11 mouse cellular contexts compared by ENCODE assay signal in the genomic region with DNA sequence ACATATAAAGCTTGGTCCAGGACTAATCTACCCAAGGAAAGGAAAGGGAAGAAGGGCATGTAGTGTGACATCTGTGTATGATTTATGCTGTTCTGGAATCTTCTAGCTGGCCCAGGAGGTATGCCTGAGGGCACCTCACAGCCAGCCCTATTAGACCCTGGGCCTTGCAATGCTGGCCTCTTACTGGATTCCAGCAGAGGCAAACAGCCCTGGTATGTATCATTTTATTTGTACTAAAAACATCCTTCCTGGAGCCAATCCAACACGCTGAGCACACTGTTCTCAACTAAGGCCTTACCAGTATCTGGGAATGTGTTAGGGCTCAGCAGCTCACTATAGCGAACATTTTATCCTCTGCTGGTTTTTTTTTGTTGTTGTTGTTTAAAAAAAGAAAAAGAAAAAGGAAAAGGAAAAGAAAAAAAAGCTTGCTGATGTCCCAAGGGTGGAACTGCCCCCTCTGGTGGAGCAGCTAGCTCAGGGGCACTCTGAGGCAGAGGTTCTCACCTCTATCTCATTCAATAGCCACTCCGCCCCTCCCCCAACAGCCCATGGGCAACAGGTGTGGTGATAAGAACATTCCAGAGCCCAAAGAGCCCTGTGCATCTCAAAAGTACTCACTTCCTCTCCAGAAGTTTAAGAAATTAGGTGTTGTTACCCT.
A peak's percentile ranks its signal among the peaks of the same experiment; 100 is the strongest.
DNase-seq lines count a peak whose midpoint lies in the region; ATAC-seq and TF ChIP-seq lines count a peak whose summit lies in the region.
"Had no signal": no experiment of that assay in that cellular context is flagged by ENCODE, and none has a peak within 500 bp of the region (broad histone marks: within the 10 kb centered on the region; RNA-seq: fewer than 3 reads in every experiment).

No protein-coding gene starts in this region.

- no peaks in the 10 kb centered on the region for H3K27me3 ChIP-seq in MEL (ENCODE audit: control insufficient read depth in 1 of 2, insufficient read depth in 2 of 2, low read length in 2 of 2)
- no peaks in the 10 kb centered on the region for H3K27me3 ChIP-seq in intestine, postnatal 0 days (replicated peaks; ENCODE audit: control insufficient read depth, insufficient read depth, low read length)
- H3K27me3 ChIP-seq in lung, embryonic 16.5 days (ENCODE audit: control insufficient read depth, insufficient read depth, low read depth, low read length): no peaks in the 10 kb centered on the region
- H3K27me3 ChIP-seq: neural tube, embryonic 12.5 days had no signal

- no peak for ATAC-seq in intestine, postnatal 0 days
- peak; percentile 35; the same call in 1 of the 2 replicates for ATAC-seq in lung, embryonic 16.5 days (ENCODE audit: low read depth)
- ATAC-seq in erythroid progenitor cell, adult 5-6 weeks (replicated peaks; ENCODE audit: low FRiP score, poor library complexity, severe bottlenecking): no peak

- H3K4me1 ChIP-seq in MEL (ENCODE audit: control insufficient read depth in 1 of 2, insufficient read depth in 2 of 2, low read length in 2 of 2): peaks cover 6 to 13% of the 10 kb centered on the region in 2 experiments; a peak in 3 of 4 replicates
- peaks cover 52% of the 10 kb centered on the region for H3K4me1 ChIP-seq in intestine, postnatal 0 days (replicated peaks; ENCODE audit: control insufficient read depth, insufficient read depth, low read length)
- H3K4me1 ChIP-seq in lung, embryonic 16.5 days (replicated peaks; ENCODE audit: control insufficient read depth, insufficient read depth, low read length): peaks cover 67% of the 10 kb centered on the region

- peak; percentile 41 for TF ChIP-seq CTCF in gastrocnemius, adult 2 months (IDR thresholded peaks at IDR 0.05)
- TF ChIP-seq CTCF in MEL (IDR thresholded peaks at IDR 0.05 in 2 of 3, conservative IDR thresholded peaks at IDR 0.05 in 1 of 3; ENCODE audit: control insufficient read depth in 1 of 3, insufficient read depth in 1 of 3, low read depth in 2 of 3, low read length in 3 of 3, poor library complexity in 1 of 3, severe bottlenecking in 1 of 3): peak in 2 of 3 experiments; percentile 14 to 15; a peak in 1 of 6 replicates
- peak; percentile 60 for TF ChIP-seq CTCF in intestine, postnatal 0 days (IDR thresholded peaks at IDR 0.05; ENCODE audit: low read depth)

- no peak overlapping the region for H3K4me3 ChIP-seq in gastrocnemius, adult 2 months
- no peak overlapping the region for H3K4me3 ChIP-seq in MEL (ENCODE audit: control insufficient read depth in 1 of 2, insufficient read depth in 1 of 2, low read depth in 2 of 2, low read length in 2 of 2)
- no peak overlapping the region for H3K4me3 ChIP-seq in intestine, postnatal 0 days (ENCODE audit: low read depth, low read length)
- no peak overlapping the region for H3K4me3 ChIP-seq in lung, embryonic 16.5 days (ENCODE audit: low read length)
- H3K4me3 ChIP-seq: hindbrain, embryonic 10.5 days; neural tube, embryonic 12.5 days had no signal

- H3K79me2 ChIP-seq in MEL (ENCODE audit: control insufficient read depth, insufficient read depth, low read length, poor library complexity): peaks cover 7% of the 10 kb centered on the region

- peaks cover 2 to 19% of the 10 kb centered on the region in 2 experiments for H3K36me3 ChIP-seq in MEL (ENCODE audit: control insufficient read depth in 1 of 2, insufficient read depth in 2 of 2, low read length in 2 of 2)
- H3K36me3 ChIP-seq in intestine, postnatal 0 days (ENCODE audit: control insufficient read depth, insufficient read depth): no peaks in the 10 kb centered on the region
- H3K36me3 ChIP-seq in lung, embryonic 16.5 days (ENCODE audit: control insufficient read depth, insufficient read depth, low read length): no peaks in the 10 kb centered on the region
- H3K36me3 ChIP-seq: neural tube, embryonic 12.5 days had no signal

- peak overlapping the region; percentile 44 for H3K27ac ChIP-seq in gastrocnemius, adult 2 months
- H3K27ac ChIP-seq in MEL (ENCODE audit: control insufficient read depth, low read depth, low read length): no peak overlapping the region
- peak overlapping the region; percentile 28; the same call in 1 of the 2 replicates for H3K27ac ChIP-seq in intestine, postnatal 0 days (ENCODE audit: low read depth, low read length)
- peak overlapping the region; percentile 92 for H3K27ac ChIP-seq in lung, embryonic 16.5 days (ENCODE audit: low read length)
- H3K27ac ChIP-seq: liver, embryonic 14.5 days; neural tube, embryonic 12.5 days had no signal

- H3K9me3 ChIP-seq in MEL (replicated peaks; ENCODE audit: insufficient read depth, low read length): no peaks in the 10 kb centered on the region
- H3K9me3 ChIP-seq in intestine, postnatal 0 days (ENCODE audit: control insufficient read depth): no peaks in the 10 kb centered on the region
- H3K9me3 ChIP-seq in lung, embryonic 16.5 days (ENCODE audit: control insufficient read depth, low read length): no peaks in the 10 kb centered on the region
- H3K9me3 ChIP-seq: hindbrain, embryonic 10.5 days; neural tube, embryonic 12.5 days had no signal

- WGBS in intestine, postnatal 0 days: 50% methylated on average over 3 of the region's 3 CpGs
- WGBS in lung, embryonic 16.5 days: 43% methylated on average over 3 of the region's 3 CpGs

- H3K9ac ChIP-seq in MEL (ENCODE audit: control insufficient read depth, low read depth, low read length, poor library complexity, severe bottlenecking): no peak overlapping the region
- no peak overlapping the region for H3K9ac ChIP-seq in intestine, postnatal 0 days (ENCODE audit: low read depth, low read length)
- H3K9ac ChIP-seq in lung, embryonic 16.5 days (ENCODE audit: low read length): no peak overlapping the region
- H3K9ac ChIP-seq: liver, embryonic 14.5 days; neural tube, embryonic 12.5 days had no signal

- intact Hi-C loops in gastrocnemius, adult 2 months (cut with DNase I): loop anchor here (10.0 kb wide), 1 partner anchor 594 kb away; a partner anchor contains a TSS

- peak overlapping the region; percentile 1; the same call in 1 of the 2 replicates for H3K4me2 ChIP-seq in intestine, postnatal 0 days (replicated peaks; ENCODE audit: low read depth)
- peak overlapping the region; percentile 24 for H3K4me2 ChIP-seq in lung, embryonic 16.5 days (ENCODE audit: low read depth, low read length)
- H3K4me2 ChIP-seq: neural tube, embryonic 12.5 days had no signal

- TF ChIP-seq EP300 in MEL (IDR thresholded peaks at IDR 0.05; ENCODE audit: low read depth in 1 of 2, low read length in 2 of 2): no peak

- no peak for DNase-seq in gastrocnemius, adult 2 months
- DNase-seq in gastrocnemius, adult 8-10 months (ENCODE audit: low spot score in 2 of 2): no peak
- no peak for DNase-seq in MEL (ENCODE audit: low read depth, low spot score)
- no peak for DNase-seq in spleen, adult 18-20 months
- no peak for DNase-seq in retina, postnatal 1 day

- TF ChIP-seq POLR2A in MEL (IDR thresholded peaks at IDR 0.05; ENCODE audit: control insufficient read depth in 1 of 2, insufficient read depth in 1 of 2, low read depth in 1 of 2, low read length in 2 of 2, poor library complexity in 1 of 2): no peak

- no peak for TF ChIP-seq RAD21 in MEL (IDR thresholded peaks at IDR 0.05; ENCODE audit: low read depth, low read length)

TF ChIP-seq in MEL, 35 proteins besides CTCF, POLR2A, EP300 and RAD21:
- TF ChIP-seq USF2 (IDR thresholded peaks at IDR 0.05; ENCODE audit: borderline replicate concordance in 1 of 2, insufficient read depth in 1 of 2, low read depth in 1 of 2, low read length in 2 of 2) (no peak), TCF12 (IDR thresholded peaks at IDR 0.05; ENCODE audit: low read depth, low read length) (no peak), UBTF (IDR thresholded peaks at IDR 0.05; ENCODE audit: borderline replicate concordance, insufficient read depth, low read depth, low read length) (no peak), KAT2A (conservative IDR thresholded peaks at IDR 0.05; ENCODE audit: low read depth, low read length) (no peak), GABPA (IDR thresholded peaks at IDR 0.05; ENCODE audit: low read depth, low read length) (no peak), CHD1 (IDR thresholded peaks at IDR 0.05; ENCODE audit: low read depth, low read length) (no peak), MAX (IDR thresholded peaks at IDR 0.05; ENCODE audit: low read length) (no peak), E2F4 (IDR thresholded peaks at IDR 0.05; ENCODE audit: borderline replicate concordance, low read depth, low read length) (no peak), ZC3H11A (IDR thresholded peaks at IDR 0.05; ENCODE audit: low read depth, low read length) (no peak), MYB (IDR thresholded peaks at IDR 0.05; ENCODE audit: low read depth, low read length) (no peak), MAZ (IDR thresholded peaks at IDR 0.05; ENCODE audit: low read depth, low read length) (no peak)
